Mouse (Mus musculus) v-Abl transformed pro-B cells (cell line): Measurements from ENCODE around the gene Sox6.

Experiments
- in situ Hi-C, 2 experiments: fragments of 400-800 bp; cut with MboI; formaldehyde crosslinking; loops; one replicate each; pipeline ENCODE4 v1.15.1; 2025; ENCODE audit not compliant: unreplicated experiment in 2 of 2

Gene Sox6

GRCm38 (mm10) chr7:115580461-115580860 lies 458.1 kb downstream of the Sox6 start:
- in situ Hi-C loops: no loop called here

DNA sequence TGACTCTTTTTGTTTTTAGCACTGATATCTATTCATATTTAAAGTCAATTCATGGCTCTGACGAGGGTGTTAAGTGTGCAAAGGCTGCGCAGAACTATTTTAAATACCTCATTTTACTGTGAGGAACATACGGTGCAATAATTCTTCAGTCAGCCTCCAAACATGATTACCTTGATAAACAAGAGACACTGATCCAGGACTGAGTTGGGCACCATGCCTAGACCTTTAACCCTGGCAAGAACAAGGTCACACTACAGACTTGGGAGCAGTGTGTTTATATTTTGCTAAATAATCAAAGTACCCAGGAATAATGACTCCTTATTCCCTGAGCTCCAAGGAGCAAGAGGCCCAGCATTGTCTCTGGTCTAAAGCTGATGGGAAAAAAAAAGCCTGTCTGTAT lies 458.8 kb downstream of the Sox6 start:
- in situ Hi-C loops: no loop called here

GRCm38 (mm10) chr7:115576387-115576786 lies 462.2 kb downstream of the Sox6 start:
- in situ Hi-C loops: no loop called here

DNA sequence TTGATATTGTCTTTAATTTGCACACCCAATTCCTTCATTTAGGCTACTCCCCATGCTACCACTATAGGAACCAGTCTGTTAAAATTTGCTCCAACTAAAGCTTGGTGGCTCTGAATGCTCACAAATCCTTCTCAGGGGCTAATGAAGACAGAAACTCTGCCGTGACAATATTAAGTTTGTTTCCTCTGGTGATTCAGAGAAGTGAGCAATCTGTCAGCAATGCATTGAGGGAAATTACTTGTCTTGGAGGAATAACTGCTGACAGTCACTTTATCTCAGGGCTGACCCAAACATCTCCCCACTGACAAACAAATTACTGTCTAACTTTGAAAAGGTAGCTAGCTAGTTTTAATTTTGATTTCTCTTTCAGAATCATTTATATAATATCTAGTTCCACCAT lies 463.8 kb downstream of the Sox6 start:
- in situ Hi-C loops: no loop called here

DNA sequence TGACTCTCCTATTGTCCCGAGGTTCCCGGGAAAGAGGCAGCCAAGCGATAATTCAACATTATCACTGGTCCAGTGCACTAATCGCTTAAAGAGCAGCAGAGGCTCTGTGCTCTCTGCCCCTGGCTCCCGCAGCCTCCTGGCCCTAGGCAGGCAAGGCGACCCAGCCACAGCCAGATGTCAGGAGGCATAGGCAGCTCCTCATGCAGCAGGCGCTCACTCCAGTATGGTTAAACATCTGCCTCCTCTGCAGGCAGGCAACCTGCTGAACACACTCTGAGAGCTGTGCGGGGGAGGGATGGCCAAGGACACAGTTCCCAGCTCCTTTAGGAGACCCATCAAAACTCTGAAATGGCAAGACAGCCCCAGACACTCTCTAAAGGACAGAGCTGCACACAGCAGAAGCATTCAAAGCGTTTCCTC lies 469.8 kb downstream of the Sox6 start:
- in situ Hi-C loops: no loop called here

GRCm38 (mm10) chr7:115568301-115568700 lies 470.3 kb downstream of the Sox6 start:
- in situ Hi-C loops: no loop called here

- in situ Hi-C loops: no loop called here
Measured at GRCm38 (mm10) chr7:115566818-115567217, 471.8 kb downstream of the Sox6 start.

GRCm38 (mm10) chr7:115565060-115565426 lies 473.6 kb downstream of the Sox6 start:
- in situ Hi-C loops: no loop called here

DNA sequence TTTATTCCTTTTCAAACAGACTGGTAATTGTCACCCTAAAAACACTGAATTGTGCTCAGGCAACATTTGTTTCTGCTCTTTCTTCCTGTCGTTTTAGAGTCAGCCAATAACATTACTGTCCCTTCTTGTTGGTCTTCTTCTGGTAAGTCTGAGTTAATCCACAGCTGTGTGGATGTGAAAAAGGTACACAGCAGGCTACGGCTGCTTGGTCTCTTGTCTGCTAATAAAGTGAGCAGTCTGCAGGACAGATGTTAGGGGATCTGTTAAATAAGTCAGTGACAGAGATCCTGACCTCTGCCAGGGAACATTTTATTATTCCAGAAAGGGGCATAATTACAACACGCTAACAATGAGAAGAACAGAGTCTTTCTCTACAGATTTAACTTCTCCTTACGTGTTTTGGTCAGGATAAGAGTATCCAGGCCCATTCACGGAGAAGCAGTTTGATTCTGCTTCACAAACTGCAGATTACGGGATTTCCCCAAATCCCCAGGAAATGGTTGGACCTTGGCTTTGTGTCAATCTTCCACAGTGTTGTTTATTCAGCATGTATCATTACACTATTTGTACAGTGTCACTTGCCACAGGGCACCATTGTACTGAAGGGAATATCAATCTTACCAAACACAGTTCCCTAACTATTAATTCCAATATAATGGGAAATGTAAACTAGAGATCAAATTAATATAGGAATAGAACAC lies 474.1 kb downstream of the Sox6 start:
- in situ Hi-C loops: no loop called here

- in situ Hi-C loops: no loop called here
Measured at GRCm38 (mm10) chr7:115556677-115557076, 481.9 kb downstream of the Sox6 start.

DNA sequence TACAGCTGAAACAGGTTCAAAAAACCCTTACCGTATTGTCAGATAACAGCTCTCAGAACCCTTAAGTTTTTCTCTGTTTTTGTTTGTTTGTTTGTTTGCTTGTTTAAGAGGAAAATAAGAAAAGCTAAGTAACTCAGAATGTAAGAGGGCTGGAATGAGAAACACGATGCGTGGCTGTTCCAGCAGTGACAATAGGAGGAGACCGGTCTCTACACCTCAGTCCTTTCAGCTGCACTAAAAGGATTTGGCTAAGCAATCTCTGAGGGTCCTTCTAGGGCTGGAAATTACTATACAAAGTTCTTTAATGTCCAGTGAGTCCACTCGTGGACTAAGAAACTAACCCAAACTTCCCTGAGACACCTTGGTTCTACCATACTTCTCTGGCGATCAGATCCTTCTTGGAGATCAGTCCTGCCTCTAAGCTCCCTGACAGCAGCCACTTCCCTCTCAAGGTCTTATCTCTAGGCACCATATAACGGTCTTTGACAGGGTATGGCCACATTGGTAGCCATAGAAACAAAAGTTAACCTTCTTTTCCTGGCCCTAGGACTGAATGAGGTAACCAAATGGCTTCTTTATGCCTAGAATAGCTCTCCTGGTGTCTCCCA lies 488.3 kb downstream of the Sox6 start:
- in situ Hi-C loops: no loop called here

- in situ Hi-C loops: no loop called here
Measured at GRCm38 (mm10) chr7:115549670-115550069, 488.9 kb downstream of the Sox6 start.

- in situ Hi-C loops: no loop called here
Measured at GRCm38 (mm10) chr7:115545585-115546374, 492.8 kb downstream of the Sox6 start.

GRCm38 (mm10) chr7:115543596-115543995 lies 495.0 kb downstream of the Sox6 start:
- in situ Hi-C loops: no loop called here

DNA sequence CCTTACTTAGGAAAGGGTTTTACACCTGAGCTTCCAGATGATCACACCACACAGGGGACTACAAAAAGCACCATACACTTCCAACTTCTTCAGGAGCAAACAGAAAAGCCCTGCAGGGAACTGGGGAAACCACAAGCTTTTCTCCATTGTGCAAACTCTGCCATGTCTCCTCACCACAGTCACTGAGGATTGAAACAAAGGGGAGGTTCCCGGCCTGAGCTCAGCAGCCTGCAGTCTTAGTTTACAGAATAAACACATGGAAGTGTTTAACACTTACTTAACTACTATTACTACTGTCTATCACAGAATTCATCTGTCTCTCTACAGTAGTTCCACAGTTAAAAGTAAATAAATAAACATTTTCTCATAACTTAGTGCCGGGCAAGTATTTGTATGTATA lies 498.3 kb downstream of the Sox6 start:
- in situ Hi-C loops: no loop called here

DNA sequence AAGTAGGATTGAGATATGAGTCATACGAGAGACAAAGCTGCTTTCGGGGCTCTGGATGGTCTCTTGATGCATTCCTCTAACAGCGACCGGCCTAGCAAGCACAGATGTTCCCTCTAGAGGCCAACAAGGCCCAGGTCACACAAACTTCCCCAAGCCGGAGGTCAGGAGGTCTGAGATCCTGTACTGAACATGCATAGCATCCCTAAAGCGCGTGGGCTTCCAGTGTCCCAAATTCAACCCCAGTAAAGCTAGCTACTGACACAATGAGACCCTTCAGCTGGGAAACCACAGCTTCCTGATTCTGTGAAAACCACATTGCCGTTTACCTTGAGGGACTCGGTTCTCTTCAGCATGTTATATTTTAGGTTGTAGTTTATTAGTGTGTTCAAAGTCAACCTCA lies 499.6 kb downstream of the Sox6 start:
- in situ Hi-C loops: loop anchor here in 1 of 2 experiments (10.0 kb wide), 1 partner anchor 556 kb away; no protein-coding TSS in a partner anchor

- in situ Hi-C loops: loop anchor here in 1 of 2 experiments (10.0 kb wide), 1 partner anchor 557 kb away; no protein-coding TSS in a partner anchor
Measured at GRCm38 (mm10) chr7:115537636-115538035, 501.0 kb downstream of the Sox6 start.

DNA sequence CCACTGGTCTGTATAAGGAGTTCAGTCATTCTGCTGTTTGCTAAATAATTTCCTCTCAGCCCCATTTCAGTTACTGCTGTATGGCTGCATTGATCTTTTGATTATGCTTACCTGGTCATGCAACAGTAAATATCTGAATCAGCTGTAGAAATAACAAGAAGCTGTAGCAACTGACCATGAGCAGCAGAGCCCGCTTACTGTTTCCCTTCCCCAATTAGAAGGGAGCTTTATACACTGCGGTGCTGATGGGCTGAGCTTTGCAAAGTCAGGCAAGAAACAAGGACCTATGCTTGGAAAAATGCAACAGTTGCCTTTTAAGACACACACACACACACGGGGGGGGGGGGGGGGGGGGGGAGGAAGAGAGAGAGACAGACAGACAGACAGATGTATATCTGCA lies 502.1 kb downstream of the Sox6 start:
- in situ Hi-C loops: loop anchor here in 1 of 2 experiments (10.0 kb wide), 1 partner anchor 558 kb away; no protein-coding TSS in a partner anchor

GRCm38 (mm10) chr7:115531875-115532274 lies 506.7 kb downstream of the Sox6 start:
- in situ Hi-C loops: loop anchor here in 1 of 2 experiments (10.0 kb wide), 1 partner anchor 563 kb away; no protein-coding TSS in a partner anchor

GRCm38 (mm10) chr7:115531217-115531616 lies 507.4 kb downstream of the Sox6 start:
- in situ Hi-C loops: loop anchor here in 1 of 2 experiments (10.0 kb wide), 1 partner anchor 564 kb away; no protein-coding TSS in a partner anchor

- in situ Hi-C loops: no loop called here
Measured at GRCm38 (mm10) chr7:115517701-115518100, 520.9 kb downstream of the Sox6 start.
